Mouse (Mus musculus): ENCODE results near the gene Rabgap1l. TPM values are rescaled to one million over a fixed set of nuclear protein-coding genes. Genes with fewer than 3 reads are reported as not detected.

Rabgap1l gene
- polyA plus RNA-seq, 1 experiment, result 37.1 TPM

DNA sequence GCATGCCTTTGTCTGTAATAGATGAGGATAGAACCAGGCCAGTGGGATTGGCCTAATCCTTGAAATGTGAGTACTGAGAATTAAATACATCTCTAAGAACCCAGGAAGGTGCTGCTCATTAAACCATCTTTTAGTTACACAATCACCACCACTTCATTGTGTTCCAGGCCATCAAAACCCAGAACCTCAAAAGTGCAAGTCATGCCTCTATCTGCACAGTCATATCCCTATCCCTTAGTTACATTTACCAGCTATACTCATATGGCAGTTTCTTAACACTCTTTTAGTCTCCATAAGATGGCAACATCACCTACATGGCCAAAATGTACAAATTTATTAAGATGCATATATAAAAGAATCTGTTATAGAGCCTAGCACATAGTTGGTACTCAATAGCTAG lies 435.7 kb downstream of the Rabgap1l start:
- no peak overlapping the region for H3K27ac ChIP-seq (ENCODE audit: insufficient read depth, low read length)
- no peak for TF ChIP-seq EP300 (IDR thresholded peaks at IDR 0.05; ENCODE audit: insufficient read depth, low read depth, low read length)
- TF ChIP-seq POLR2A (IDR thresholded peaks at IDR 0.05; ENCODE audit: insufficient read depth, low read length), result no peak
- TF ChIP-seq CTCF (IDR thresholded peaks at IDR 0.05; ENCODE audit: low read depth, low read length), result no peak

DNA sequence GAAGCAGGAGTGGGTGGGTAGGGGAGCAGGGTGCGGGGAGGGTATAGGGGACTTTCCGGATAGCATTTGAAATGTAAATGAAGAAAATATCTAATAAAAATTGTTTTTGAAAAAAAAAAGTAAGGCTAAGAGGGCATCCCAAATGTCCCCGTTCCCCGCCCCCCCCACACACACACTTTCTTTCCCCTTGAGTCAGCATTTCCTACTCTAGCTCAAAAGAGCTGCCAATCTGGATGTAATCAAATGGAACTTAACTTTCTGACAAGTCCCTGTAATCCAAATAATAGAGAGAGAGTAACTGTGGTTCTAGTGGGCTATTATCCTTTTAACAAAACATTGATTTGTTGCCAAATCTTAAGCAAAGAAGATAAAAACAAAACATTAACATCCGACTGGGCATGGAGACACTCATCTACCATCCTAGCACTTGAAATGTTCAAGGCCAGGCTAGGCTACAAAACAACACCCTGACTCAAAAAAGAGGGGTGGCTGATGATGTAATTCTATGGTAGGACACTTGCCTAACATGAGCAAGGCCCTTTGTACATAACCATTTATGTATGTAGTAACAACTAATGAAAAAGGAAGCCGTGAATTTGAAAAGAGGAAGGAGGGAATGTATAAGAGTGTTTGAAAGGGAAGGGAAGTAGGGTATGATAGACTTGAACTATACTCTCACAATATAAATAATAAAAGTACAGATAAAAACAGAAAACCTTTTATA lies 439.1 kb downstream of the Rabgap1l start:
- Histone ChIP-seq H3K36me3 (ENCODE audit: control insufficient read depth, insufficient read depth, low read length, poor library complexity, severe bottlenecking) (no peaks in the 10 kb centered on the region), H3K9me3 (replicated peaks; ENCODE audit: control insufficient read depth, insufficient read depth, low read length, poor library complexity, severe bottlenecking) (no peaks in the 10 kb centered on the region), H3K4me1 (ENCODE audit: control insufficient read depth, insufficient read depth, low read length) (no peaks in the 10 kb centered on the region), H3K27me3 (ENCODE audit: control insufficient read depth, insufficient read depth, low read length, poor library complexity, severe bottlenecking) (no peaks in the 10 kb centered on the region), H3K9ac (ENCODE audit: low read depth, poor library complexity, severe bottlenecking) (no peak overlapping the region), H3K4me3 (ENCODE audit: low read depth, low read length) (no peak overlapping the region), H3K27ac (ENCODE audit: insufficient read depth, low read length) (no peak overlapping the region)
- TF ChIP-seq CTCF (IDR thresholded peaks at IDR 0.05; ENCODE audit: low read depth, low read length) (no peak), EP300 (IDR thresholded peaks at IDR 0.05; ENCODE audit: insufficient read depth, low read depth, low read length) (no peak), POLR2A (IDR thresholded peaks at IDR 0.05; ENCODE audit: insufficient read depth, low read length) (no peak)

More for the DNA sequence above, 435.7 kb downstream of the Rabgap1l start:
- Histone ChIP-seq H3K36me3 (ENCODE audit: control insufficient read depth, insufficient read depth, low read length, poor library complexity, severe bottlenecking) (no peaks in the 10 kb centered on the region), H3K27me3 (ENCODE audit: control insufficient read depth, insufficient read depth, low read length, poor library complexity, severe bottlenecking) (no peaks in the 10 kb centered on the region), H3K4me3 (ENCODE audit: low read depth, low read length) (no peak overlapping the region), H3K9ac (ENCODE audit: low read depth, poor library complexity, severe bottlenecking) (no peak overlapping the region), H3K9me3 (replicated peaks; ENCODE audit: control insufficient read depth, insufficient read depth, low read length, poor library complexity, severe bottlenecking) (no peaks in the 10 kb centered on the region), H3K4me1 (ENCODE audit: control insufficient read depth, insufficient read depth, low read length) (no peaks in the 10 kb centered on the region)

- Histone ChIP-seq H3K9ac (ENCODE audit: low read depth, poor library complexity, severe bottlenecking) (no peak overlapping the region), H3K27me3 (ENCODE audit: control insufficient read depth, insufficient read depth, low read length, poor library complexity, severe bottlenecking) (no peaks in the 10 kb centered on the region), H3K4me3 (ENCODE audit: low read depth, low read length) (no peak overlapping the region), H3K27ac (ENCODE audit: insufficient read depth, low read length) (no peak overlapping the region), H3K9me3 (replicated peaks; ENCODE audit: control insufficient read depth, insufficient read depth, low read length, poor library complexity, severe bottlenecking) (no peaks in the 10 kb centered on the region), H3K4me1 (ENCODE audit: control insufficient read depth, insufficient read depth, low read length) (no peaks in the 10 kb centered on the region), H3K36me3 (ENCODE audit: control insufficient read depth, insufficient read depth, low read length, poor library complexity, severe bottlenecking) (no peaks in the 10 kb centered on the region)
- TF ChIP-seq CTCF (IDR thresholded peaks at IDR 0.05; ENCODE audit: low read depth, low read length) (no peak), POLR2A (IDR thresholded peaks at IDR 0.05; ENCODE audit: insufficient read depth, low read length) (no peak), EP300 (IDR thresholded peaks at IDR 0.05; ENCODE audit: insufficient read depth, low read depth, low read length) (no peak)
Measured at GRCm38 (mm10) chr1:160352309-160352708, 440.7 kb downstream of the Rabgap1l start.

GRCm38 (mm10) chr1:160351880-160352234 lies 441.2 kb downstream of the Rabgap1l start:
- no peaks in the 10 kb centered on the region for H3K4me1 ChIP-seq (ENCODE audit: control insufficient read depth, insufficient read depth, low read length)
- no peaks in the 10 kb centered on the region for H3K27me3 ChIP-seq (ENCODE audit: control insufficient read depth, insufficient read depth, low read length, poor library complexity, severe bottlenecking)
- TF ChIP-seq EP300 (IDR thresholded peaks at IDR 0.05; ENCODE audit: insufficient read depth, low read depth, low read length), result no peak
- TF ChIP-seq CTCF (IDR thresholded peaks at IDR 0.05; ENCODE audit: low read depth, low read length), result no peak
- no peak for TF ChIP-seq POLR2A (IDR thresholded peaks at IDR 0.05; ENCODE audit: insufficient read depth, low read length)
- no peak overlapping the region for H3K9ac ChIP-seq (ENCODE audit: low read depth, poor library complexity, severe bottlenecking)
- no peaks in the 10 kb centered on the region for H3K9me3 ChIP-seq (replicated peaks; ENCODE audit: control insufficient read depth, insufficient read depth, low read length, poor library complexity, severe bottlenecking)
- no peak overlapping the region for H3K27ac ChIP-seq (ENCODE audit: insufficient read depth, low read length)
- H3K4me3 ChIP-seq (ENCODE audit: low read depth, low read length), result peak overlapping the region; percentile 5; the same call in 1 of the 2 replicates
- no peaks in the 10 kb centered on the region for H3K36me3 ChIP-seq (ENCODE audit: control insufficient read depth, insufficient read depth, low read length, poor library complexity, severe bottlenecking)

DNA sequence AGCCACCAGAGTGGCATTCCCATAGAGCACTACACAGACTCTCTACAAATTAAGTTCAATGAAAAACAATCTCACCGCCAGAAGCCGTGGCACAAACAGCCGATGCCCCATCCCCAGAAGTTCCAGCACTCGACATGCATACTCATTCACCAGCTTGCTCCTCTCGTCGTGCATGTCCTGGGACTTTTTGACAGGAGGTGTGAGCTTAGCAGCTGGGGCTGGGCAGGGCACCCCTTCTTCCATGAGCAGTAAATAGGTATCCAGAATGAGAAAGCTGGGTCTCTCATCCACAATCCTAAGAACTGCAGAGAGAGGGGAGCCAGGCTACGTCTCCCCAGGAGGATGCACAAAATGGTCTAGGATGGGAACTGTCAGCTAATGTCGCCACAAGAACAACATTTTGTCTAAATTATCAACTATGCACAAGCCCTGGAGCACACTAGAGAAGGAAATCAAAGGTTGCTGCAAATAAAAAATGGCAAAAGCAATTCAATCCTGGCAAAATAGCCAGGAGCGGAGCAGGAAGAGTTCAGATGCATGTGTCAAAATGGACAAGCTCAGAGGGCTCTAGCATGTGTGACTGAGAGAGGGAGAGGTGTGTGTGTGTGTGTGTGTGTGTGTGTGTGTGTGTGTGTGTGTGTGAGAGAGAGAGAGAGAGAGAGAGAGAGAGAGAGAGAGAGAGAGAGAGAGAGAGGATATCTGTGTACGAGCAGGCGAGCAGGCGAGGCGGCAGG lies 441.7 kb downstream of the Rabgap1l start:
- Histone ChIP-seq H3K9ac (ENCODE audit: low read depth, poor library complexity, severe bottlenecking) (no peak overlapping the region), H3K36me3 (ENCODE audit: control insufficient read depth, insufficient read depth, low read length, poor library complexity, severe bottlenecking) (no peaks in the 10 kb centered on the region), H3K4me1 (ENCODE audit: control insufficient read depth, insufficient read depth, low read length) (no peaks in the 10 kb centered on the region), H3K9me3 (replicated peaks; ENCODE audit: control insufficient read depth, insufficient read depth, low read length, poor library complexity, severe bottlenecking) (no peaks in the 10 kb centered on the region), H3K27me3 (ENCODE audit: control insufficient read depth, insufficient read depth, low read length, poor library complexity, severe bottlenecking) (no peaks in the 10 kb centered on the region), H3K4me3 (ENCODE audit: low read depth, low read length) (peak overlapping the region; percentile 5; the same call in 1 of the 2 replicates), H3K27ac (ENCODE audit: insufficient read depth, low read length) (no peak overlapping the region)
- no peak for TF ChIP-seq CTCF (IDR thresholded peaks at IDR 0.05; ENCODE audit: low read depth, low read length)

DNA sequence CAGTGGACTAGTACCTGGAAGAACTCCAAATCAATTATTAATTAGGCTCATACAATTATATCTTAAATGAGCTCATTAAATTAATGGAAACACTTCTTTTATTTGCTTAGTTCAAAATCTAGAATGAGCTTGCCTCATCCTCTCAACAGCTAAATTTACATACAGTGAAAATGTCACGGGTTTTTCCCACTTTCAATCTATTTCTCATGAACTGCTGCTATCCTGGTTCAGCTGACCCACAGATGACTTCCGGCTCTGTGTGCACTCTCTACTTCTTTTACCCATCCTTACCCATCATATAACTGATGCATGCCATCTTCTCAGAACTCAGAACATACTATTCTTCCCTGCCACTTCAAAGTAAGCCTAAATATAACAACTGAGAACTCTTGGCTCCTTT lies 452.4 kb downstream of the Rabgap1l start:
- Histone ChIP-seq H3K27ac (ENCODE audit: insufficient read depth, low read length) (no peak overlapping the region), H3K9ac (ENCODE audit: low read depth, poor library complexity, severe bottlenecking) (no peak overlapping the region), H3K4me3 (ENCODE audit: low read depth, low read length) (no peak overlapping the region), H3K4me1 (ENCODE audit: control insufficient read depth, insufficient read depth, low read length) (no peaks in the 10 kb centered on the region), H3K9me3 (replicated peaks; ENCODE audit: control insufficient read depth, insufficient read depth, low read length, poor library complexity, severe bottlenecking) (no peaks in the 10 kb centered on the region), H3K27me3 (ENCODE audit: control insufficient read depth, insufficient read depth, low read length, poor library complexity, severe bottlenecking) (no peaks in the 10 kb centered on the region), H3K36me3 (ENCODE audit: control insufficient read depth, insufficient read depth, low read length, poor library complexity, severe bottlenecking) (no peaks in the 10 kb centered on the region)
- no peak for TF ChIP-seq EP300 (IDR thresholded peaks at IDR 0.05; ENCODE audit: insufficient read depth, low read depth, low read length)
- TF ChIP-seq CTCF (IDR thresholded peaks at IDR 0.05; ENCODE audit: low read depth, low read length), result no peak
- TF ChIP-seq POLR2A (IDR thresholded peaks at IDR 0.05; ENCODE audit: insufficient read depth, low read length), result no peak
